Mouse (Mus musculus) inflammation-experienced regulatory T-cells, adult 6 months (primary cell): Measurements from ENCODE around the gene Omt2a. TPM values are rescaled to one million over a fixed set of nuclear protein-coding genes. Genes with fewer than 3 reads are reported as not detected.
"Not testable (repeated sequence)": the region's sequence is repeated elsewhere in the genome, so short reads cannot be mapped to it uniquely, and the experiment has no call there.

ENCODE experiments used
- ATAC-seq: one replicate; pipeline ENCODE4 v1.8.0; 2017
- polyA plus RNA-seq, 3 experiments: library from polyadenylated mRNA; unstranded; fragments of 100-300 nt; shearing (Covaris generic); gene quantifications; one replicate each; pipeline ENCODE4 v1.2.1; 2017

Gene Omt2a
- polyA plus RNA-seq, 3 experiments from 2014 or later = not detected

DNA sequence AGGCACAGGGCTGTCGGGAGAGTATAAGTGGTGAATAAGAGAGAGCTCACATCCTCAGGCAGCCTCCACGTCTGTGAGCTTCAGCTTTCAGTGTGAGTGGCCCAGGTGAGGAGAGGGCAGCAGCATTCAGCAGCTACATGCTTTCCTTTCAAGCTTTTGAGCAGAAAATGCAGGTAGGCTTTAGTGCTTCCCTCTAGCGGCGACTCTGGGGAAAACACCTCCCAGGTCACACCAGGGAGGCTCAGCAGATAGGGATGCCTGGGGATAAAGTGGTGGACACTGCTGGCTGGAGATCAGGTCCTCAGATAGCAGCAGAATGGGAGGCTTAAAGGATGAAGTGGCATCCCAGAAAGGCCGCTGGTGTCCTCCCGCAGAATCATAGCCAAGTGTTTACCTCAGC is 18.5 kb downstream of the Omt2a start:
- ATAC-seq = not testable (repeated sequence)

DNA sequence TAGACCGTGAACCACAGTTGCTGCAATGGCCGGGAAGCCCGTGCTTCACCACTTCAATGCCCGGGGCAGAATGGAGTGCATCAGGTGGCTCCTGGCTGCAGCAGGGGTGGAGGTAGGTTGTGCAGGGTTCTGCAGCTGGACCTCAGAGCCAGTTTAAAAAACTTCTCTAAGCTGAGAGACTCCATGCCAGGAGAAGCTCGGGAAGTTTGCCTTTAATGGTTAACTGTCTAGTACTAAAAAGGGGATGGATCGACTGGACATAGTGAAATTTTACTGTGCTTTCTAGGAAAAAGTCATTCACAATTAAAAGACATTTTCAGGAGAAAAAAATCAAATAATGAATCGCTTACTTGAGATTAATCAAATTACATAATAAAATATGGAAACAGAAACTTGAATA is 19.8 kb downstream of the Omt2a start:
- ATAC-seq = not testable (repeated sequence)

- ATAC-seq = not testable (repeated sequence)
These were observed 20.9 kb downstream of the Omt2a start for GRCm38 (mm10) chr9:78293683-78294082.

DNA sequence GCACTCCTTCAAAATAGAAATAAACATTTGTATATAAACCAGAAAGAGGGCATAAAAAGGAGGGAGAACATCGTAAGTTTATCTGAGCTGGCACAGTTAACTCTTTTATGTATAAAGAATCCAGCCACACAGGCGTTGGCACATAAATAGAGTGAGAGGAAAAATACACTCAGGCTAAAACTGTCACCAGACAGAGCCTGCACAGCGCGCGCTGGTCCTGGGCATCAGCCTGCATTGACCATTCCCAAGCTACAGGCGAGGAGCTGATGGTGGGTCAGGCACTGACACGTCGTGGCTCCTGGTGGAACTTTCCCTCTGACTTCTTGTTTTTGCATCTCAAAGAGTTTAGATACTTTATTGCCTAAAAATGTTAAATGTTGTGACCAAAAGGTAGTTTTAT is 22.1 kb downstream of the Omt2a start:
- not testable (repeated sequence) for ATAC-seq

DNA sequence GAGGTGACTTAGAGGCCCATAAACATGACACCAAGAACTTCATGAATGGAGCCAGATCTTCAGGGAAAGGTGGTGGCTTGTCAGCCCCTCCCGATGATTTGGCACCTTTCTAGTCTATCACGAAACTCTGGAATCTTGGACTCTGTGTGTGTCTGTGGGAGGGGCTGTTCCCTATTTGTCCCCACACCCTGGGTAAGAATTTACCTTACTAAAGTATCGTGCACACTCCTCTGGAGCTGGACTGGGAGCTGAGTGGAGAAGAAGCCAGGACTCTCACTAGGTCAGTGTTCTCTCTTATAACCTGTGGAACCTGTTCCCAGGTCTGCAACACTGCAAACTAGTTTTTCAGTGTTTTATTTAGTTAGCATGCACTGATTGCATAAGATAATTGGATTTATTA is 24.9 kb downstream of the Omt2a start, which contains the start of gene Gm10639:
Gene Gm10639, plus strand, starts transcription at position 201 of the 400 bp plus-strand sequence.
- ATAC-seq = not testable (repeated sequence)

DNA sequence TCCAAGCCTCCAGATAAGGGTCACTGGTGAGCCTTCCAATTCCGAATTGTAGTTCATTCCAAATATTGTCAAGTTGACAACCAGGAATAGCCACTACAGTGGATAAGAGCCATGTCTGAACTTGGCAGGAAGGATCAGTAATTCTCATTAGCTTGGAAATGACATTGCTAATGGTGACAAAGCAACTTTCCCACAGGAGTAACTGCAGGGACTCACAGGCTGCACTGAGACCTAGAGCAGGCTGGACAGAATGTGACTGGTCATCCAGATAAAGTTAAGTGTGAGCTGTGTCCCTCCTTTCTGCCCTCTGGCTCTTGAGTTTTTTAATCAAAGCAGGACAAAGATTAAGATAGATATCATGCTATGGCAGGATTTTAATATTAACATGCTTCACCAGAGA is 25.5 kb downstream of the Omt2a start:
- ATAC-seq = not testable (repeated sequence)

DNA sequence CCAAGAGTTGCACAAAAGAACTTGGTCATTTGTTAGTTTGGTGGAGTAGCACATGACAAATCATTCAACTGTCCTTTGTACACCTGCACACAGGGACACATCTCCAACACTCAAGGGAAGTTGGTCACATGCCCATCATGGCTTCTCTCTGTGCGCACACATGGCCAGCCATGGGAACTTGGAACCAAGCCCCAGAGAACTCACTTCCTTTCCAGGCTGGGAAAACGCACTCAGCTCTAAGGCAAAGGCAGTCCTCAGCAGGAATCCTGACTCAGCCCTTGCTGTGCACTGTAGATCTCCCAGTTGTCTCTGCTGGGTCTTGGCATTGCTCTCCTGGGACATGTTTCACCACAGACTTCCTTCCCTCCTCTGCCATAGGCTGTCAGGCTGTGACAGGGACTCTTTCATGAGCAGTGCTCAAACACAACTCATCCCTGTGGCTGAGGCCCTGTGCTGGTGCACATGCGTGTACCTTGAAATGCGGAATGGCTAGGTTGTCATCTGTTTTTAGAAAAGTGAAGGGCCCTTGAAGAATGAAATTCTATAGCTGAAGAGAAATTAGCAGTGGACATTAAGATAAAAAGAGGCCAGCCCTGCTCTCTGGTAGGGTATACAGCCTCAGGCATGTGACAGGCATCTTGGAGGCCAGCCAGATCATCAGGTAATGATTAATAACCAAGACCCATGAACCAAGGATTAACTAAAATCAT is 32.4 kb downstream of the Omt2a start:
- ATAC-seq = not testable (repeated sequence)

DNA sequence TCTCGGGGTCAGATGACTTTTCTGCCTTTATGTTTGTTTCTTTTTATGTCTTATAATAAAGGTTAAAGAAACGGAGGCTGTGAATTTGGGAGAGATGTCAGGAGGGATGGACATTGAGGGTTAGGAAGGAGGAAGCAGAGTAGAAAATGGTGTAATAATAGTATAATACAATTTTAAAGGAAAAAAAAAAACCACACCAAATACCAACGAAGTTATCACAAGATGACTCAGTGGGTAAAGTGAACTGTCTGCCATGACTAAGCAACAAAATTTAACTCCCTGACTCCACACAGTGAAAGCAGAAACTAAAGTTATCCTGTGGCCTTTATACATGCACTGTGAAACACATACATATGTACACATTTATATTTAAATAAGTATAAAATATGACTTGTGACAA is 43.7 kb downstream of the Omt2a start:
- not testable (repeated sequence) for ATAC-seq

Other genes starting within 250 kb of the Omt2a start
- gene Fbxo9, start 205.7 kb downstream of the Omt2a start, polyA plus RNA-seq = 10 to 100 TPM; 21.0 to 23.3 (median 21.8) TPM
- 1 to 10 TPM; 4.7 to 8.9 (median 6.9) TPM for gene Ick, start 205.6 kb downstream of the Omt2a start, polyA plus RNA-seq
- 10 to 100 TPM in 2 of 3 experiments, under 1 TPM in 1; 0.62 to 23.4 (median 19.3) TPM for gene Gsta4, start 132.0 kb downstream of the Omt2a start, polyA plus RNA-seq
- gene Gsta1, start 84.1 kb downstream of the Omt2a start, polyA plus RNA-seq = not detected
- gene Gm3776, start 57.7 kb downstream of the Omt2a start, polyA plus RNA-seq = not detected
- gene Gm10639, start 24.9 kb downstream of the Omt2a start, polyA plus RNA-seq = not detected
- not detected for gene Omt2b, start 12.8 kb upstream of the Omt2a start, polyA plus RNA-seq
- gene Gsta2, start 41.0 kb upstream of the Omt2a start, polyA plus RNA-seq = not detected
- gene Dppa5a, start 53.4 kb upstream of the Omt2a start, polyA plus RNA-seq = not detected
- gene Ooep, start 63.9 kb upstream of the Omt2a start, polyA plus RNA-seq = not detected
- 1 to 10 TPM; 1.8 to 5.2 (median 3.1) TPM for gene Ddx43, start 81.0 kb upstream of the Omt2a start, polyA plus RNA-seq
- gene Cgas, start 128.4 kb upstream of the Omt2a start, polyA plus RNA-seq = 1 to 10 TPM; 2.4 to 4.1 (median 2.5) TPM
- 10 to 100 TPM; 12.8 to 19.9 (median 16.0) TPM for gene Mto1, start 133.4 kb upstream of the Omt2a start, polyA plus RNA-seq
- gene Gm17324, start 134.0 kb upstream of the Omt2a start, polyA plus RNA-seq = under 1 TPM in 1 of 3 experiments, not detected in 2; 0.40 TPM
- gene Eef1a1, start 174.4 kb upstream of the Omt2a start, polyA plus RNA-seq = over 10,000 TPM in 2 of 3 experiments, 1,000 to 10,000 TPM in 1; 7,660 to 11,983 (median 10,337) TPM